Mouse (Mus musculus) forebrain, postnatal 0 days (tissue): ENCODE data around the gene Nomo1. TPM values are rescaled to one million over a fixed set of nuclear protein-coding genes. Genes with fewer than 3 reads are reported as not detected.

Source experiments
- ATAC-seq: fragments of 200-750 bp; cut with Nextera tagmentation; 2 replicates; pipeline ENCODE4 v1.8.0; 2017; ENCODE audit warnings: mild to moderate bottlenecking, moderate library complexity
- DNase-seq: peaks from one replicate; pipeline ENCODE4 v3.0.0-alpha.2; 2015
- H3K27ac ChIP-seq: fragments of 300-500 bp; sonication (generic); 2 replicates; pipeline ENCODE4 v1.5.1; 2014; ENCODE audit warnings: low read depth, mild to moderate bottlenecking, antibody characterized with exemption, low read length, moderate library complexity, mixed read lengths
- H3K27me3 ChIP-seq: fragments of 300-500 bp; sonication (generic); 2 replicates; pipeline ENCODE4 v1.6.1; 2014; ENCODE audit warnings: mild to moderate bottlenecking, low read length, mixed read lengths; ENCODE audit not compliant: insufficient read depth
- H3K36me3 ChIP-seq: fragments of 300-500 bp; sonication (generic); 2 replicates; pipeline ENCODE4 v1.6.1; 2014; ENCODE audit warnings: mild to moderate bottlenecking, moderate library complexity; ENCODE audit not compliant: insufficient read depth
- H3K4me1 ChIP-seq: fragments of 300-500 bp; sonication (generic); 2 replicates; pipeline ENCODE4 v1.6.1; 2014; ENCODE audit warnings: antibody characterized with exemption; ENCODE audit not compliant: insufficient read depth
- H3K4me2 ChIP-seq: fragments of 300-500 bp; sonication (generic); 2 replicates; pipeline ENCODE4 v1.6.1; 2014; ENCODE audit warnings: low read depth, mild to moderate bottlenecking, moderate library complexity
- H3K4me3 ChIP-seq: fragments of 300-500 bp; sonication (generic); 2 replicates; pipeline ENCODE4 v1.5.1; 2014; ENCODE audit warnings: low read depth, low read length, mixed read lengths
- H3K9ac ChIP-seq: fragments of 300-500 bp; sonication (generic); 2 replicates; pipeline ENCODE4 v1.6.1; 2014; ENCODE audit warnings: mild to moderate bottlenecking
- H3K9me3 ChIP-seq: fragments of 300-500 bp; sonication (generic); 2 replicates; pipeline ENCODE4 v1.6.1; 2016; ENCODE audit warnings: low read length
- CTCF ChIP-seq: sonication (generic); IDR thresholded peaks from 2 replicates; pipeline ENCODE4 v1.5.1; 2016; ENCODE audit warnings: antibody characterized with exemption, control low read depth, low read depth
- WGBS: fragments of 180-500 bp; shearing (Covaris S2); extraction: QIAGEN DNeasy Blood & Tissue Kit; methylation state at CpG from one replicate; pipeline ENCODE4 v1.1.7; 2014; 5-methylcytosine and 5-hydroxymethylcytosine counted together
- polyA plus RNA-seq: library from polyadenylated mRNA; unstranded; fragments of >200 nt; fragmentation: Nextera tagmentation; extraction: Ambion mirVana; gene quantifications from 2 replicates; pipeline ENCODE4 v1.2.1, GENCODE M21; 2015
- total RNA-seq: library from RNA; depleted of rRNA; stranded (reverse); fragments of >200 nt; gene quantifications from 2 replicates; pipeline ENCODE4 v1.2.3, GENCODE M21; 2014

Gene Nomo1
- total and polyA plus RNA-seq, 2 experiments from 2014 or later = 32.9 to 41.1 TPM

DNA sequence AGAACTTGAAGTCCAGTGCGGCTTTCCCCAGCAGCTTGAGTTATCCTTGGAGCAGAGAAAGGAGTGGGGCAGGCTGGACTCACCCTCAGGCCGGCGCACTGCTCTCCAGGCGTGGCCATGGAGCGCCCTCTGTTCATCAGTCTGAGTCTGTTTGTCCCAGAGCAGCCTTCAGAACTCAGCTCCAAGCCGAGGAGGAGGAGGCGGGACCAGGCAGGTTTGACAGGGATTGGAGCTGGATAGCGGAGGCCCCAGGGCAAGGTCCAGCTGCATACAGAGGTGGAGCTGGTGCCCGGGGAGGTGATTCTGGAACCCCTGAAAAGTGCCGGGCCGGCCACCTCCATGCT lies 3.4 kb upstream of the Nomo1 start, which contains the start of gene Abcc6:
TSS of gene Abcc6 (minus strand) at position 158 of the 344 bp plus-strand sequence.
- DNase-seq (no peak), ATAC-seq (no peak)
- no peak within 1 kb of the TSS for H3K9ac ChIP-seq
- H3K4me2 ChIP-seq = no peak within 1 kb of the TSS
- peaks cover 13% of the 10 kb centered on the region for H3K4me1 ChIP-seq
- no peaks in the 10 kb centered on the region for H3K9me3 ChIP-seq
- WGBS = 9% methylated on average over 11 of the region's 11 CpGs
- H3K4me3 ChIP-seq = no peak within 1 kb of the TSS
- no peaks in the 10 kb centered on the region for H3K27me3 ChIP-seq
- H3K27ac ChIP-seq = no peak within 1 kb of the TSS
- H3K36me3 ChIP-seq = no peaks in the 10 kb centered on the region
- no peak for TF ChIP-seq CTCF

DNA sequence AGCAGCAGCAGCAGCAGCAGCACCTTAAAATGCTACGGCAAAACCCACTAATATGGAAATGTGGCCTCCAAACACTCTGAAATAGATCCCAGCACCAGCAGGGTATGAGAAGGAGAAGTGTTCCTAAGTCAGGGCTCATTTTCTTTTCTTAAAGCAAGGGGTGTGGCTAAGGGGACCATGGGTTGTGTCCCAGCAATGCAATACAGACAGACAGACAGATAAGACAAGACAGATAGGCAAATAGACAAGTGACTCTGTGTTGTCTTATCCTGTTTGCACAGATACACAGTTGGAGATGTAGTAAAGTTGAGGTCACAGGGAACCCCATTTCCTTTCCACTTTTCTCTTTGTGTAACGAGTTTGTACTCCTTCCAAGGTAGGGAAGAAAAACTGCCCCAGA lies 2.4 kb upstream of the Nomo1 start:
- Histone ChIP-seq H3K36me3 (no peaks in the 10 kb centered on the region), H3K9me3 (no peaks in the 10 kb centered on the region), H3K4me2 (no peak overlapping the region), H3K4me3 (no peak overlapping the region), H3K27ac (no peak overlapping the region), H3K4me1 (peaks cover 14% of the 10 kb centered on the region), H3K27me3 (no peaks in the 10 kb centered on the region), H3K9ac (no peak overlapping the region)
- 80% methylated on average over 2 of the region's 2 CpGs for WGBS
- no peak for TF ChIP-seq CTCF
- ATAC-seq (no peak), DNase-seq (no peak)

DNA sequence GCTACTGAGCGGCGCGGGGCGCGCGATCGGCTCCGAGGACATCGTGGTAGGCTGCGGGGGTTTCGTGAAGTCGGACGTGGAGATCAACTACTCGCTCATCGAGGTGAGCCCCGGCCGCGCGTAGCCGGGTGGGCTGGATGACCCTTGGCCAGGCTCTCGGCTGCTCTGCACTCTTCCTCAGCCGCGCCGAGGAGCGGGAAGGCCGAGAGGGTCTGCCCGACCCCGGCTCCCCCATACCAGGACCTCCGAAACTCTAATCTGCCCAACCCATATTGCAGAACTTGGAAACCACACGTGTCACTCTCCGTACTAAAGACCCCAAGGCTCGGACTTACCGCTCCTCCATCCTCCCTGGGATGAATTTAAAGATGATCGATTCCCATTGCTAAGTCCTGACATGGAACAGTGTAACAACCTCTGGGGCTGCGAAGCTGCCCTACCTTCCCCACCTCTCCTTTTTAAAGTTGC lies 406 bp downstream of the Nomo1 start:
- ATAC-seq = no peak
- H3K27ac ChIP-seq = 0 out of 2 replicates have a peak overlapping the region, but pooled peaks have one; percentile 45
- peaks cover 8% of the 10 kb centered on the region; the same call in 1 of the 2 replicates for H3K36me3 ChIP-seq
- no peaks in the 10 kb centered on the region for H3K27me3 ChIP-seq
- no peak for TF ChIP-seq CTCF
- peak overlapping the region; percentile 68 for H3K4me3 ChIP-seq
- peak overlapping the region; percentile 84 for H3K4me2 ChIP-seq
- H3K9ac ChIP-seq = peak overlapping the region; percentile 71
- H3K4me1 ChIP-seq = peaks cover 14% of the 10 kb centered on the region
- no peak for DNase-seq
- under 1% methylated on average over 29 of the region's 35 CpGs for WGBS
- no peaks in the 10 kb centered on the region for H3K9me3 ChIP-seq

DNA sequence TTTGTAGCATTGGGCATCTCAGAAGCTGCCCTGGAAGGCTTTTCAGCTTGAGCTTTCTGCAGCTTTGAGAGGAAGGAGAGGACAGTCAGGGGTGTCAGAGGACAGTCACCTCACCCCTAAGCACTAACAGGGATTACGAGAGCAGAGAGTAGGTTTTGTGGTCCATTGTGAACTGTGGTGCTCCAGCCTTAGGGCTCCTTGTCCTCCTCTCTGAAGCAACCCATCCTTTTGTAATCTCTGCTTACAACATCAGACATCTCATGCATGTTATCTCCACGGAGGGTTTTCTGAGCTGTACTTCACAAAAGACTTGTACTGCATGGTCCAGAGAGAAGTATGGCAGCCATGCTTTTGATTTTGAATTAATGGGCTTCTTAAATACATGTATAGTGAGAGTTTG lies 1.5 kb downstream of the Nomo1 start:
- H3K4me3 ChIP-seq = no peak overlapping the region
- DNase-seq (no peak), ATAC-seq (no peak)
- H3K9me3 ChIP-seq = no peaks in the 10 kb centered on the region
- WGBS = 82% methylated on average over 2 of the region's 2 CpGs
- peaks cover 14% of the 10 kb centered on the region for H3K36me3 ChIP-seq
- H3K4me2 ChIP-seq = peak overlapping the region; percentile 84
- no peak for TF ChIP-seq CTCF
- 0 out of 2 replicates have a peak overlapping the region, but pooled peaks have one; percentile 71 for H3K9ac ChIP-seq
- peaks cover 14% of the 10 kb centered on the region for H3K4me1 ChIP-seq
- H3K27me3 ChIP-seq = no peaks in the 10 kb centered on the region
- no peak overlapping the region for H3K27ac ChIP-seq

DNA sequence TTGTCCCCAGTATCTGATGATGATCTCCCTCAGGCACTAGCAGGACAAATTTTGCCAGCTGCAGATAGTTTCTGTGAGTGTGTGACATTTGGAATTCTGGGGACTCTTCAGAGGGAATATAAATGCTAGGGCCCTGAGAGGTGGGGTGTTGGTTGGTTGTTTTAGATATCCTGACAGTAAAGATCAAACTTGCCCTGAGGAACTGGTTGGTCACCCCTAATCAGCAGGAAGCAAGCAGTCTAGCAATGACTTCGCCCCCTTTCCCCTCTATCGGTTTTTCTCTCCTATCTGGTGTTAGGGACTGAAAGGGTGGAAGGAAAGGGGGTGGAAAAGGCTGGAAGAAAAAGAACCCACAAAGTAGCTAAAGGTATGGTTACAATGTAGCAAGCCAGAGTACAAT lies 2.0 kb downstream of the Nomo1 start:
- Histone ChIP-seq H3K4me1 (peaks cover 14% of the 10 kb centered on the region), H3K27me3 (no peaks in the 10 kb centered on the region), H3K4me3 (no peak overlapping the region), H3K27ac (no peak overlapping the region), H3K9ac (no peak overlapping the region), H3K4me2 (no peak overlapping the region), H3K36me3 (peaks cover 14% of the 10 kb centered on the region), H3K9me3 (no peaks in the 10 kb centered on the region)
- WGBS = 90% methylated on average over 2 of the region's 2 CpGs
- DNase-seq = no peak
- no peak for ATAC-seq
- TF ChIP-seq CTCF = no peak

DNA sequence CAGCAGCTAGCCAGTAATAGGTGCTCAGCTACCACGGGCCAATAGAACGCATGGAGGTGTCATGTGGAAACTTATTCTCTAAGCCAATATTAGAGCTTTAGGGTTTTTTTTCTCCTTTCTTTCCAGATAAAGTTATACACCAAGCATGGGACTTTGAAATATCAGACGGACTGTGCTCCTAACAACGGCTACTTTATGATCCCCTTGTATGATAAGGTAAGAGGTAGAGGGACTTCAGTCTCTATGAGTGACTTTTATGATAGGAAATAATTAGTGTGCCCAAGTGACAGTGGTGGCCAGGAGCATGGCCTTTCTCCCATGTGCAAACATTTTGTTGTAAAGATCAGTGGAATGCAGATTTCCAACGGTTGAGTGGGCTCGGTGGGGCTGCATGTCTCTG lies 3.9 kb downstream of the Nomo1 start:
- no peak overlapping the region for H3K9ac ChIP-seq
- ATAC-seq (no peak), DNase-seq (no peak)
- H3K4me1 ChIP-seq = peaks cover 14% of the 10 kb centered on the region
- H3K4me2 ChIP-seq = no peak overlapping the region
- 90% methylated on average over 6 of the region's 6 CpGs for WGBS
- H3K36me3 ChIP-seq = peaks cover 30% of the 10 kb centered on the region
- H3K9me3 ChIP-seq = no peaks in the 10 kb centered on the region
- no peaks in the 10 kb centered on the region for H3K27me3 ChIP-seq
- H3K27ac ChIP-seq = no peak overlapping the region
- H3K4me3 ChIP-seq = no peak overlapping the region
- no peak for TF ChIP-seq CTCF

DNA sequence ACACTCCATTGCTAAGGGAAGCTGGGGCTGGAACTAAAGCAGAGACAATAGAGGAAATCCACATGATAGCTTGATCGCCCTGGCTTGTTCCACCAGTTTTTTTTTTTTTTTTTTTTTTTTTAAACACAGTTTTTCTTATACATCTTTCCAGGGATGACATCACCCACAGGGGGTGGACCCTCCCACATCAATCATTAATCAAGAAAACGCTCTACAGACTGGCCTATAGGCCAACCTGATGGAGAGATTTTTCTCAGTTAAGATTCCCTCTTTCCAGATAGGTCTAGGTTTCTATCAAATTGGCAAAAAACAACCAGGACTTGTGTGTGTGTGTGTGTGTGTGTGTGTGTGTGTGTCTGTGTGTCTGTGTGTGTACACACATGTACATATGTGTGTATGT lies 6.4 kb downstream of the Nomo1 start:
- TF ChIP-seq CTCF = no peak
- H3K27ac ChIP-seq = no peak overlapping the region
- no peaks in the 10 kb centered on the region for H3K9me3 ChIP-seq
- no peak overlapping the region for H3K4me2 ChIP-seq
- peaks cover 3% of the 10 kb centered on the region for H3K4me1 ChIP-seq
- DNase-seq (no peak), ATAC-seq (no peak)
- H3K9ac ChIP-seq = no peak overlapping the region
- peaks cover 50% of the 10 kb centered on the region for H3K36me3 ChIP-seq
- H3K27me3 ChIP-seq = no peaks in the 10 kb centered on the region
- 67% methylated on average over 2 of the region's 2 CpGs for WGBS
- H3K4me3 ChIP-seq = no peak overlapping the region

DNA sequence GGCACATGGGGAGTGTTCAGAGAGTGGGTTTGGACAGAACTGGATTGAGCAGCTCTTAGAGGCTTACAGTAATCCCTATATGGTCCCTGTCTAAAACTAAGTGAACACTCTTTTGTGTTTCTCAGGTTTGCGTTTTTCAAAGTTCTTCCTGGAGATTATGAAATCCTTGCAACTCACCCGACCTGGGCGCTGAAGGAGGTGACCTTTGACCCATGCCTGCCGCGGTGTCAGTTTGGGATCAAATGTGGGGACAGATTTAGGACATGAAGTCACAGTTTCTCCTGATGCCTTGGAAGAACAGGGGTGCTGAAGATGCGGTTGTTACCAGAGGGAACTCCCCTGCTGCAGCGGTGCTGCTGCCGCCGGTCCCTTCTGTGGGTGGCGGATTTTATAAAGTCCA lies 10.6 kb downstream of the Nomo1 start:
- Histone ChIP-seq H3K27me3 (no peaks in the 10 kb centered on the region), H3K9me3 (no peaks in the 10 kb centered on the region), H3K4me3 (no peak overlapping the region), H3K27ac (no peak overlapping the region), H3K4me2 (no peak overlapping the region), H3K4me1 (no peaks in the 10 kb centered on the region), H3K36me3 (peaks cover 71% of the 10 kb centered on the region), H3K9ac (no peak overlapping the region)
- TF ChIP-seq CTCF = no peak
- WGBS = 92% methylated on average over 10 of the region's 10 CpGs
- DNase-seq (no peak), ATAC-seq (no peak)
